Mouse (Mus musculus): ENCODE data around the gene Palmd.
A peak's percentile ranks its signal among the peaks of the same experiment; 100 is the strongest.

Palmd gene

GRCm38 (mm10) chr3:116955061-116955460, 13.7 kb downstream of the Palmd start:
- no peak for DNase-seq

DNA sequence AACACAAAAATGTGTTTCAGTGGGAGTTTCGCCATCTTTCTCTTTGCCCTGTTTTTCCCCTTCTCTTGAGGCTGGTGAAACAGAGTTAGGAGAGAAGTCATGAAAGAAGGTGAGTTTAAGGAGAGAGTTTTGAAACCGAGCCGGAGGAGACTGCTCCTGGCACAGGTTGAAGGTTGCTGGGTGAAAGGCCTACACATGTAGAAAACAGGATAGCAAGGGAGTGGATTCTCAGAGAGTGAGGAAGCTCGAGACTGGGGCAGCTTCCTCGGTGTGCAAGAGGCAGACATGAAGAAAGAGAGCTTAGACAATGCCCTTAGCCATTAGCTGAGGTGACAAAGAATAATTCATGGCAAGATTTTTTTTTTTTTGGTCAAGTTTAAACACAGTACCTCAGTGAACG, 15.4 kb downstream of the Palmd start:
- no peak for DNase-seq

GRCm38 (mm10) chr3:116952242-116952899, 16.4 kb downstream of the Palmd start:
- no peak for DNase-seq

- no peak for DNase-seq
Measured at GRCm38 (mm10) chr3:116951489-116951888, 17.3 kb downstream of the Palmd start.

- DNase-seq = no peak
Measured at GRCm38 (mm10) chr3:116950665-116951115, 18.1 kb downstream of the Palmd start.

DNA sequence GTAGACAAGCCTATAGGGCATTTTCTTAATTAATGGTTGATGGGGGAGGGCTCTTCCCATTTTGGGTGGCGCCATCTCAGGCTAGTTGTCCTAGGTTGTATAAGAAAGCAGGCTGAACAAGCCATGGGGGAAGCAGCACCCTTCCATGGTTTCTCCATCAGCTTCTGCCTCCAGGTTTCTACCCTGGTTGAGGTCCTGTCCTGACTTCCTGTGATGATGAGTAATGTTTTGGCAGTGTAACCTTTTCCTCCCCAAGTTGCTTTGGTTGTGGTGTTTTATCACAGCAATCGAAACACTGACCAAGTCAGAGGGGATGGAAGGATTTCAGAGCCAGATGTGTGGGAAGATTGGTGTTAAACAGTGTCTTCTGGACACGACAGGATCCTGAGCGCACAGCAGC, 22.3 kb downstream of the Palmd start:
- DNase-seq = no peak

- no peak for DNase-seq
Measured at GRCm38 (mm10) chr3:116943422-116943821, 25.4 kb downstream of the Palmd start.

- no peak for DNase-seq
Measured at GRCm38 (mm10) chr3:116942751-116943150, 26.0 kb downstream of the Palmd start.

DNA sequence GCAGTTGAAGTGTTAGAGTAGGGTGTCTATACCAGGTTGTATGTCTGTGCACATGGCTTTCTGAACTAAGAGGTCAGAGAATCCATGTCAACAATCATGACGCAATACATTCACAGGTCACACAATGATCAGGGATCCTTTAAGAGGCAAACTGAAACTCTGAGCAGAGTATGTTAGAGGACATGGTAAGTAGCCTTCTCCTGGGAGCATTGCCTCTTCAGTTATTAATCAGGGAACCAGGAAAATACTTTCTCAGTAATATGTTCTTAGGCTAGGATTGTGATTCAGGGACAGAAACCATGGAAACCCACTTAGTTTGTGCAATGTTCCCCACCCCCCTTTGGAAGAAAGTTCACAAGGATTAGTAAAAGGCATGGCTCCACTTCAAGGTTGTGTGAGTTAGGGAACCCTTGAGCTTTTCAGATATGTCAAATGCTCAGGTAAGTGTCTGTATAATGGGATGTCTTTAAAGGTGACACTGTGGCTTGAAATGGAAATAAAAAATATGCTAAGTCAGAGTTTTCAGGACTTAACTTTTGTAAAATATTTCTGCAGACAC, 27.1 kb downstream of the Palmd start:
- no peak for DNase-seq

DNA sequence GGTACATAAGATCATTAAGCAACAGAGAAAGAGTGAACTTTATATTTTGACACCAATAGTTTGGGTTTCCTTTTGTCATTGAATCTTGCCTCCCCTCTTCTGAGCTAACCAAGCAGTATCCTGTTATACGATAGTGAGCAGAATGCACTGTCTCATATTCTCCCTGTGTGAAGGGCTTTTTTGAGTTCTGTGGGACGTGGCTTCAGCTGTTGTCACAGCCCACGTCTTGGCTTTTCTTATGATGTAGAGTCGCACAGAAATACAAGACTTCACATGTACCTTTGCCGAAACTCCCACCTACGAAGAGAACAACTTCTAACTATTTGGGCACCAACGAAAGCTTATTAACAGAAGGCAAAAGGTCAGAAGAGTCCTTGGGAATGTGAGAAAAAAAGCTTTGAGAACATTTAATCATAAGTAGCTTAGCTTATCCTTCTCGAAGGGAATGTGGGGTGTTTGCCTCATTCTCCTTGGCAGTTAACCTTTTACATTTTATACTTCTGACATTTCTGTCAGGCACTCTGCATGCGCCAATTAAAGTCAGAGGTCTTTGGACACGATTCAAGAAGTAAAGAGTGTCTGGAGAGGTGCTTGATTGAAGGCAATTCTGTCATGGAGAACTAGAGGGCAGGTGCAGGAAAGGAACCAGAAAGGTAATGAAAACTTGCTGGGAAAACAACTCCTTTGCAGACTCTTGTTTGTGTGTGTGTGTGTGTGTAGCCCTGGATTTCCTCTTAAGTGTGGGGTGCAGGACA, 27.8 kb downstream of the Palmd start:
- DNase-seq = no peak

GRCm38 (mm10) chr3:116936934-116937691, 31.7 kb downstream of the Palmd start:
- DNase-seq = no peak

DNA sequence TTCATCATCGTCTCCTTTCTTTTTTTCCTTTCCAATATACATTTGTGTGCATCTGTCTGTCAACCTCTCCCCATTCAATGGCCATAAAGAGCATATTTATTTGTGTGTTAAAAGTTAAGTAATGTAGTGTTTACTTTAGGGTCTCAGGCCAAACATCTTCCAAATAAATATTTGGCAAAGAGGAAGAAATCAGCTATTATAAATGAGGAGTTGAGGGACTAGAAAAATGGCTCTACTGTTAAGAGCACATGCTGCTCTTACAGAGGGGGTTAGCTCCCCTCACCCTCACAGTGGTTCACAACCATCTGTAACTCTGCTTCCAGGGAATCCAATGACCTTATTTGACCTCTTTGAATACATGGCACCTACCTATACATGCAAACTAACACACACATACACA, 35.6 kb downstream of the Palmd start:
- DNase-seq = no peak

DNA sequence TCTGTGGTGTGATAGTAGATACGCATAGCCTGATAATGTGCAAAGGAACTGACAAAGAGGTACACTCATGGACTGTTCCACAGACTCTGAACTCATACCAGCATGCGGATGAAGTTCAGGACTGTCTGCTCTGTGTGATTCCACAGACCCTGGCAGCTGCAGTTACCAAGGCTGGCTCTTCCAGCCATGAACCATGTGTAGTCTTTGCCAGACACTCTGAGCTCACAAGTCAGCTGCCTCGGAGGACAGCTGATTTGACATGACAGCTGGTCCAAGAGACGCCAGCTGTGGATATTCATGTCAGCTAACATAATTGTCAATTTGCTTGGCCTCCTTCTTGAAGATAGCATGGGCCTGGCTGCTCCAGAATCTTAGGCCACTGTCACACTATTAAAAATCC, 39.8 kb downstream of the Palmd start:
- no peak for DNase-seq

- no peak for DNase-seq
Measured at GRCm38 (mm10) chr3:116923042-116923441, 45.7 kb downstream of the Palmd start.

- no peak for DNase-seq
Measured at GRCm38 (mm10) chr3:116921535-116921934, 47.3 kb downstream of the Palmd start.

- no peak for DNase-seq
Measured at GRCm38 (mm10) chr3:116917016-116917415, 51.8 kb downstream of the Palmd start.

DNA sequence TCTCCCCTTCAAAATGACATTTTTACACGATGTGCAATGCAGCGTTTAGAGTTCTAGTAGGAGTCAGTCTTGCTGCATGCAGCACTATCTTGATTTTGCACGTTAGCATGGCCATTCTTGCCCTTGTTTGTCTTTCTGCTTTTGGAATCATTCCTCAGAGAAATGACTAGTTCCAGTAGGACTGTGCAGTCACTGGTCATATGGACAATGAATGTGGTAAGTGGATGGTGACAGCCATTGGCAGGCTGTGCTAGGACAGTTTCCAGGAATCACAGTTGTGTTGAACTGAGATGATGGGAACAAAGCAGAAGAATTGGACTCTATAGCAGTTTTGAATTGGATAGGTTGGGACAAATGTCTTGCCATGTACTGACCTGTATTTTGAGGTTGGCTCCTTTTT, 53.9 kb downstream of the Palmd start:
- no peak for DNase-seq

DNA sequence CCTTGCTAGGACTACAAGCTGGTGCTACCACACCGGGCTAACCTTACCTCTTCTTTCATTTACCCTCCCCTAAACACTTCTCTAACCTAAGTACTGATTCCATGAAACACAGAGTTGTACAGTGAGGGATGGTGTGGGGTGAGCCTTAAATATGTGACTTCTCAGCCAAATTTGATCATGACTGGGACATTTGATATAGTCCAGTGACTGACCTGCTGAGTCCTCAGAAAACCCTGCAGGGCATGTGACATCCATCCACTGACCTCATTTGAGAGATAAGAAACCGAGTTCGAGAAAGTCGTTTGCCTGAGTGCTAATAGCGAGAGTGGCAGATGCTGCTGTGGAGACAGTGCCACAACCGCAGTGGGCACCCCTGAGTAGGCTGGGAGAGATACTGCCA, 54.4 kb downstream of the Palmd start:
- no peak for DNase-seq

- DNase-seq = no peak
Measured at GRCm38 (mm10) chr3:116906596-116906995, 62.2 kb downstream of the Palmd start.

DNA sequence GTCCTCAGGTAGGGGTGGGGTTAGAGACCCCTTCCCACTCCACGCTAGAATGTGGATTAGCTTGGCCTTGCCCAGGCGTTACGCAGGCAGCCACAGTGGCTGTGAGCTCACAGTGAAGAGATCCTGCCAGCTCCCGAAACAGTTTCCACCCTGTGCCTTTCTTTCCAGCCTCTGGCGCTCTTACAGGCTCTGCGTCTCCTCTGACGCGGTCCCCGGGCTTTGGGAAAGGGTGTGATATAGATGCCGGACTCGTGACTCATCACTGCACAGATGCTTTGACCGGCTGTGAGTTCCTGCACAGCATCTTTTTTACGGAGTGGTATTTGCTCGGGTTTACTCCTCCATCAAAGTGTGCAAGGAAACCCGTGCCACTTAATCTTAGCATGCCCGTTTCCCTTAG, 62.9 kb downstream of the Palmd start:
- no peak for DNase-seq

DNA sequence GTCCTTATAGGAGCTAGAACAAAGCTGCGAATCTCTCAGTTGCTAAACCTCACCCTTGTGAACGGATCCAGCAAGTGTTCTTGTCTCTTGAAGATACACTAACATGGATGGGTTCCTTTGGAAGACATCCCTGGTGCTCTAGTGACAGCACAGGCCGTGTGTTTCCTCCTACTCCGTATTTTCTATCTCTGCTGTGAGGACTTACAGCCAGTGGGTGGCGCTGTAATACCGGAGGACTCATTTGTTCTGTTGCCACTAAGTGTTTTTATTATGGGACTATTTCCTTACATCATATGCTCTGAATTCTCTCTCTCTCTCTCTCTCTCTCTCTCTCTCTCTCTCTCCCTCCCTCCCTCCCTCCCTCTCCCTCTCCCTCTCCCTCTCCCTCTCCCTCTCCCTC, 64.6 kb downstream of the Palmd start:
- peak; percentile 12 for DNase-seq

- no peak for DNase-seq
Measured at GRCm38 (mm10) chr3:116892872-116893271, 75.9 kb downstream of the Palmd start.

DNA sequence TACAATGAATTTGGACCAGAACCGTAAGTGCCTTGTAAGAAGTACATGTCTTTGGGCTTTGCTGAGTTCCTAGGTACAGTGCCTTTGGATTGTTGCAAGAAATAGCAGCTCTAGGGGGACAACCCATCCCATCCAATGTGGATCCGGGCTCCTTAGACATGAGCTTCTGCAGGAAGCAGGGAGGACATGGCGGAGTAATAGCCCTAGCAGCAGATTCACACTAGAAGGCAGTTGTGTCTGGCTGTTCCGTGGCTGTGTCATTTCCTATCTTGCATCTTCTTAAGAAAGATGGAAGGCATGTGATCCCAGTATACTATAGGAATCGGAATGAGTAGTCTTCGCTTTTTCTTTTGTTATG, 76.6 kb downstream of the Palmd start:
- no peak for DNase-seq

All from cerebellum, adult 11 months (tissue).